Mouse (Mus musculus) brown adipose tissue, adult 24 weeks (tissue): Measurements from ENCODE around the gene Sema3g. TPM values are rescaled to one million over a fixed set of nuclear protein-coding genes. Genes with fewer than 3 reads are reported as not detected.

ENCODE experiments used
- H3K27ac ChIP-seq: fragments of 200-500 bp; replicated peaks from 2 replicates; pipeline ENCODE4 v1.5.1; 2012; ENCODE audit warnings: low read depth, mild to moderate bottlenecking, low read length
- H3K4me1 ChIP-seq: fragments of 200-500 bp; 2 replicates; pipeline ENCODE4 v1.6.1; 2012; ENCODE audit warnings: low read length, mixed read lengths; ENCODE audit not compliant: control insufficient read depth, insufficient read depth, insufficient read length
- H3K4me3 ChIP-seq: fragments of 200-500 bp; 2 replicates; pipeline ENCODE4 v1.5.1; 2012; ENCODE audit warnings: low read depth, mild to moderate bottlenecking, low read length, moderate library complexity; ENCODE audit not compliant: insufficient read depth
- polyA plus RNA-seq: library from polyadenylated mRNA; stranded (reverse); fragments of >200 nt; gene quantifications from 2 replicates; pipeline ENCODE4 v1.2.4, GENCODE M21; 2012; ENCODE audit not compliant: missing spikeins, insufficient read depth, insufficient read length

Gene Sema3g
- polyA plus RNA-seq, 1 experiment, result 5.4 TPM

GRCm38 (mm10) chr14:31205562-31206467 lies 11.8 kb upstream of the Sema3g start:
- Histone ChIP-seq H3K4me3 (peak overlapping the region; percentile 86), H3K4me1 (peaks cover 9% of the 10 kb centered on the region; the same call in 1 of the 2 replicates), H3K27ac (peak overlapping the region; percentile 78)

DNA sequence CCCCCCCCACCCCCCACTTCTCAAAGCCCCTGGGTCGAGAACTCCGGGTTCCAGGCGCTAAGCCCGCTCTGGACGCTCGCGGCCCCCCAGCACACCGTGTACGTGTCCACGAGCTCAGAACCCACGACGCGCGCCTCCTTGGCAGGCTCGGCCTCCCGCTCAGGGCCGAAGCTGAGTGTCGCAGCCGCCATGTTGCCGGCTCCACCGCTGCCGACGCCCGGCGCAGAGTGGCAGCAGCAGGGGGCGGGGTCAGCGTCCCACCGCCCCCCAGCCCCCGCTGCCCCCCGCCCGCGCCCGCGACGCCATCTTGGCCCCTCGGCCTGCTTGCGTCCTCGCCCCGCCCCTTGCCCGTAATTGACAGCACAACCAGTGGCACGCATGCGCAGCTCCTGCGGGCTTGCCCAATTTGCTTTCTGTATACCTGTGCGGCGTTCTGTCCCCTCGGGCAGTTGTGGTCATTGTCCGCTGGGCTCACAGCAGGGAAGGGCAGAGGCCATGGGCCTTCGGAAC lies 11.1 kb upstream of the Sema3g start:
- peak overlapping the region; percentile 86 for H3K4me3 ChIP-seq
- H3K27ac ChIP-seq, result peak overlapping the region; percentile 81
- peaks cover 9% of the 10 kb centered on the region; the same call in 1 of the 2 replicates for H3K4me1 ChIP-seq

DNA sequence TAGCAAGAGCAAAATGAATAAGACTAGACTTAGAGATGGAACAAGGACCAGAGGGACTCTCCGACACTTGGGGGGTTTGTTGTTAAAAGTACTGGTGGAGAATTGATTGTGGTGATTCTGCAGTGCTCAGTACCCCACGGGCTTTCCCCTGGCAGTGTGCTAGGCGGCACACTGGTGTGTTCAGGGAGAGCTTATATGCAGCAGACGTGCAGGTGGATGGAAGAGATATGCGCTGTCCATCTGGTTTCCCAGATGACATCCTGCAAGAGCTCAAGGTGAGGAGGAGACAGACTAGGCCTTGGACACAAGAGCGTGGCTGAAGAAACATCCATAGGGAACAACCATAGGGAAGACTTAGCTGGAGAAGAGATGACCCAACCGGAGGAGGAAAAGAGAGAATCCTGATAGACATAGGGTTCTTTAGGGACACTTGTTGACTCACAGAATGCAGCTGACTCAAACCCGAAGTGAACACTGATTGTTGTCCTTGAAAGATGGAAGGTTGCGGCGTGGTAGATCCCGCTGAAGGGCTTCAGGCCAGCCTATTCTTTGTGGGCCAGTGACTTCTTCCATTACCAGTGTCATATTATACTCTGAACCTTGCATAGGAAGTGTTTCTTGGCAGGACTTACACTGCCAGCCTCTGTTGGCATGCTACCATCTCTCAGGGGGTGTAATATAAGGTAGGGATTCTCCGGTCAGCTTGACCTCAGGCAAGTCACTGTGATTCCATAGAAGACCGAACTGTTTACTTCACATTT lies 10.4 kb upstream of the Sema3g start:
- Histone ChIP-seq H3K27ac (peak overlapping the region; percentile 81), H3K4me1 (peaks cover 9% of the 10 kb centered on the region; the same call in 1 of the 2 replicates), H3K4me3 (peak overlapping the region; percentile 75)

DNA sequence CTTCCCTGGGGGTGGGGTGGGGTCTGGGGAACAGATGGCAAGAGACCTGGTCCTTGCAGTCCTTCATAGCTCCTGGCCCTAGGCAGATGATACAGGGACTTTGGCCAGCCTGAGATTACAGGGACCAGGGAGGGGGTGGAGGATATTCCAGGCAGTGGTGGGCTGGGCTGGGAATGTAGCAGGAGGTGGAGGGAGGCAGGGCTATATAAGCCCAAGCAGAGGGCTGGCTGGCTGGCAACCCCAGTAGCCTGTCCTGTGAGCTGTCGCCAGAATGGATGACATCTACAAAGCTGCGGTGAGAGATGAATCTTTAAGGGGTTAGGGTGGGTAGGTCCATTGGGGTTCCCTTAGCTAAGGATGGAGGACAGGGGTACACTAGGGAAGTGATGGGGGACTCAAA lies 9.6 kb upstream of the Sema3g start, which contains the start of gene Tnnc1:
TSS of gene Tnnc1 (plus strand) at position 229 of the 400 bp plus-strand sequence.
- H3K27ac ChIP-seq, result peak within 1 kb of the TSS; percentile 81
- H3K4me1 ChIP-seq, result peaks cover 9% of the 10 kb centered on the region; the same call in 1 of the 2 replicates
- peak within 1 kb of the TSS; percentile 75 for H3K4me3 ChIP-seq

GRCm38 (mm10) chr14:31209133-31209557 lies 8.5 kb upstream of the Sema3g start:
- Histone ChIP-seq H3K4me1 (peaks cover 9% of the 10 kb centered on the region; the same call in 1 of the 2 replicates), H3K27ac (no peak overlapping the region), H3K4me3 (no peak overlapping the region)

- Histone ChIP-seq H3K4me3 (no peak overlapping the region), H3K27ac (no peak overlapping the region), H3K4me1 (peaks cover 10% of the 10 kb centered on the region; the same call in 1 of the 2 replicates)
Observed at GRCm38 (mm10) chr14:31211854-31212253, 5.8 kb upstream of the Sema3g start.

DNA sequence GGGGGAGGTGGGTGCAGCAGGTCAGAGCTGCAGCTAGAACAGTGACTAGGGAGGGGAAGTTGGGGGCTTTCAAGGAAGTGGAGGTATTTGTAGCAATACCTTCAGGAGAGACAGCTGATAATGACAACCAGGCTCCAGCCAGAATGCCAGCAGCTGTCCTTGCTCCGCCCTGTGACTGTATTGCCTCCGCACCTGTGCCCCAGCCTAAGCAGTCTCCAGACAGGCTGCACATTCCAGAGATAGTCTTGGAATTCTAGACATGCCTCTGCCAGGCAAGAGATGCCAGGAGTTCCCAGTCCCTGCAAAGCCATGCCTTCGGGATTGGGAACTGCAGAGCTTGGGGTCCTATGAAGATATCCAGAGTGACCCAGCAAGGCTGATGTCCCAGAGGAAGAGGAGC lies 5.2 kb upstream of the Sema3g start:
- Histone ChIP-seq H3K27ac (no peak overlapping the region), H3K4me3 (no peak overlapping the region), H3K4me1 (peaks cover 5% of the 10 kb centered on the region)

GRCm38 (mm10) chr14:31213868-31214267 lies 3.8 kb upstream of the Sema3g start:
- no peak overlapping the region for H3K4me3 ChIP-seq
- peaks cover 5% of the 10 kb centered on the region for H3K4me1 ChIP-seq
- no peak overlapping the region for H3K27ac ChIP-seq

DNA sequence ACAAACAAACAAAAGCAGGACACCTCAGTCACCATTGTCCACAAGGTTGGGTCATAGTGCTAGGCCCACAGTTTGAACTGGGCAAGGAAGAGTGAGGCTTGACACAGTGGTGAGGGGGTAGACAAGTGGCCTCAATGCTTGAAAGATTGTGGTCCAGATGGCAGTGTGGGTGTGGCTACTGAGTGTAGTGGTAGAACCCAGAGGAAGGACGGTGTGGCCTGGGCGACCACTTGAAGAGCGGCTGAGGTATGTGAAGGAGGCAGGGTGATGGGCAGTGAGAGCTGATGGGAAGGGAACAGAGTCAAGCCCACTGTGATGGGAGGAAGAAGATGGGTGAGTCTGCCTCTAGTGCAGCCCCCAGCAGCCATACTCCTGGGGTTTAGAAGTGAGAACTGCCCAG lies 3.0 kb upstream of the Sema3g start:
- peaks cover 5% of the 10 kb centered on the region for H3K4me1 ChIP-seq
- H3K4me3 ChIP-seq, result no peak overlapping the region
- no peak overlapping the region for H3K27ac ChIP-seq

DNA sequence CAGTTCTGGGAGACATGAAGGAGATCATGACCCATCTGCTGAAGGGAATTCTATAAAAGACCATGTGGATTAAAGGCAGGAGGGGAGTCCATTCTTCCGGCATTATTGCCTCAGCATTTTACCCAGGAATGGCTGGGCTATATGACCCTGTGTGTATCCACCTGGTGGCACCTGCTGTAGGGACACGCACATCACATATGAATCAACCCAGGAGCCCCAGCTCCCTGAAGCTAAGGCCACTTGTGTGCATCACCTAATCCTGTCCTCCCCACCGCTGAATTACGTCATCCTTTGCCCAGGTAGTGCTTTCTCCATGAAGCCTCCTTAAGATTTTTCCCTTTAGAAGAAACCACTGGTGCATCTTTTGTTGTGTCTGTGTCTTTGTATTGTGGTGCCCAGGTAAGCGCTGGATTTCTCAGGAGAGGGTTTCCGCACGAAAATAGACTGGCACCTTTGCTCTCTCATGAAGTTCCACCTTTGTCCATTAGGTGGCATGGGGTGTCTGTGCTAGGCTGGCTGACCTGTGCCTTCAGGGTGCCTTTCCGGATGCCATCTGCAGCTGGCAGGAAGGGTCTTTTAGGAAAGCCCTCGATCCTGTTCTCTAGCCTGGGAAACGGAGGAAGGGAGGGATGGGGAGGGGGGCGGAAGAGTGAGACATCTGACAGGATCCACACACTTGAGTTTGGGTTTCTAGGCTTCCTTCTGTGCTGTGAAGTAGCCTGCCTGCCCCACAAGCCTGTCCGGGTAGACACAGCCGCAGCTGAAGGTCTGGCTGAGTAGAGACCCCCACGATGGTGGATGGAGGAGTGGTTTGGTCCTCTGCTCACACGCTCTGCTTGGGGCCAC lies 2.3 kb upstream of the Sema3g start:
- H3K4me3 ChIP-seq, result peak overlapping the region; percentile 20
- peaks cover 5% of the 10 kb centered on the region for H3K4me1 ChIP-seq

GRCm38 (mm10) chr14:31216846-31217245 lies 814 bp upstream of the Sema3g start, which contains the start of gene Nisch:
Nisch (minus strand) TSS chr14:31216946.
- Histone ChIP-seq H3K27ac (peak within 1 kb of the TSS; percentile 81), H3K4me3 (peak within 1 kb of the TSS; percentile 57), H3K4me1 (peaks cover 5% of the 10 kb centered on the region)

More for the DNA sequence above, 2.3 kb upstream of the Sema3g start:
- H3K27ac ChIP-seq, result peak overlapping the region; percentile 81

DNA sequence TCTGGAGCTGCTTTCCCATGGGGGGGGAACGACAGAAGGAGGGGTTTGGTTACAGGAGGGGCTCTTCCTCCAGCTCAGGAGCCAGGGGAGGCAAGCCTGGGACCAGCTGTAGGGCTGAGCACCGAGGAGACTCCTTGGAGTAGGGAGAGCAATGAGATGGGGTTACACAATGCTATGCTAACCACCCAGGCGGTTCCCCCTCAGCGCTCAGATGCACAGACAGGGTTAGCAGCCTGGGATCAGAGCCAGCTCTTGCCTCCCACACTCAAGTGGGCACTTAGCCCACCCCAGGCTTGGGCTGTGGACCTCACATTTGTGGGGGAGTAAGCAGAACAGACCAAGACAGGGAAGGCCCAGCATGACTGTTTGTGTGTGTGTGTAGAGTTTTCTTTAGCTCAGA lies 9.3 kb downstream of the Sema3g start:
- Histone ChIP-seq H3K27ac (peak overlapping the region; percentile 84), H3K4me1 (peaks cover 43% of the 10 kb centered on the region), H3K4me3 (no peak overlapping the region)

GRCm38 (mm10) chr14:31228234-31228633 lies 10.6 kb downstream of the Sema3g start:
- Histone ChIP-seq H3K4me3 (no peak overlapping the region), H3K4me1 (peaks cover 51% of the 10 kb centered on the region), H3K27ac (peak overlapping the region; percentile 84)

DNA sequence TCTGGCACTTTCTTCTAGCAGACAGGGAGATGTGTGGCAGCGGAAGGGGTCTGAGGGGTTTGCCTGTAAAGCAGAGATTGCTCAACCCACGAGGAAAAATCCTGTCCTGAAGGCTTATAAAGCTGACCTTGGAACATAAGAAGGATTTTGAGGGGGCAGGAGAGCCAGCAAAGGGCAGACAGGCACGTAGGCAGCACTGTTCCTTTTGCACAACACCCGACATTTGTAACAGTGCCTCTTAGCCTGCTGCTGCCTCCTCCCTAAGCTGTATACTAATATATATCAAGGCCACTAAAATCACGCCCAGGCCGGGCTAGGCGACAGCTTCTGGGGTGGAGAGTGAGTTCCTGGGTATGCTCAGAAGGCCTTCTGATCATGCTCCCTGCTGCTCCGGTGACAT lies 12.8 kb downstream of the Sema3g start:
- Histone ChIP-seq H3K4me3 (no peak overlapping the region), H3K27ac (peak overlapping the region; percentile 97), H3K4me1 (peaks cover 51% of the 10 kb centered on the region)
